Mouse (Mus musculus): ENCODE results near the gene Sarm1. TPM values are rescaled to one million over a fixed set of nuclear protein-coding genes. Genes with fewer than 3 reads are reported as not detected.
"Not testable (repeated sequence)": the region's sequence is repeated elsewhere in the genome, so short reads cannot be mapped to it uniquely, and the experiment has no call there.

Sarm1 gene
- polyA plus RNA-seq, 1 experiment from 2014 or later, result 0.89 TPM

DNA sequence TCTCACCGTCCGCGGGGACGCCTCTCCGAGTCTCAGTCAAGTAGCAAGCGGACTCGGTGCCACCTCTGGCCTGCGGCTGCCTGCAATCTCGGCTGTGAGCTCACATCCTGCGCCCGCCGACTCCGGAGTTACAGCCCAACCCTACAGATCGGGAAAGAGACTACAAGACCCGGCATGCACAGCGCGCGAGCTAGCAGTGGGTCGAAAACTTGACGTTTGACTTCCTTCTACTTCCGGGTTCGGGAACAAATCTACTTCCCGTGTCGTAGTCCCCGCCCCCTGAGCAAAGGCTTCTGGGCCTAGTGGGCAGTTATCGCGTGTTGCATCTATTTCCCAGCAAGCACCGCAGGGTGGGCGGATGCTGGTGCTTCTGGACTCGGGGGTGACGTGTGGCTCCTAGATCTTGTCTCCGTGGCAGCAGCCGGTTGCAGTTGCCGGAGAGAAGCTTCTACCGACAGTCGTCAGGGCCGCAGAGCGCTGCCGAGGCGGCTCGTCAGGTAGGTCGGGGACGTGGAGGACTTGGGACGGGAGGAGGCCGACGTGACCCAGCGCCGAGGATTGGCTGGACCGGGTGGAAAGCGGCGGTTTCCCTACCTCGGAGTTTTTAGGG lies 38.6 kb upstream of the Sarm1 start, which contains the start of the genes Tnfaip1 and Ift20:
TSS of gene Tnfaip1 (minus strand) at position 253 of the 610 bp plus-strand sequence.
TSS of gene Ift20 (plus strand) at position 282 of the 610 bp plus-strand sequence.
- Histone ChIP-seq H3K27me3 (ENCODE audit: control insufficient read depth, insufficient read depth, low read length) (no peaks in the 10 kb centered on the region), H3K4me3 (ENCODE audit: low read depth, low read length) (peak within 1 kb of the TSS; percentile 74), H3K27ac (replicated peaks) (peak within 1 kb of the TSS; percentile 93), H3K4me2 (replicated peaks; ENCODE audit: low read depth) (peak within 1 kb of the TSS; percentile 79), H3K4me1 (replicated peaks; ENCODE audit: control insufficient read depth, insufficient read depth) (no peaks in the 10 kb centered on the region), H3K36me3 (ENCODE audit: control insufficient read depth, insufficient read depth, low read length) (peaks cover 7% of the 10 kb centered on the region), H3K9me3 (ENCODE audit: control insufficient read depth, low read length) (no peaks in the 10 kb centered on the region), H3K9ac (ENCODE audit: low read length) (peak within 1 kb of the TSS; percentile 87)
- ATAC-seq (ENCODE audit: low FRiP score, low TSS enrichment), result peak; percentile 98
- TF ChIP-seq EP300 (optimal IDR thresholded peaks at IDR 0.05), result no peak
- TF ChIP-seq CTCF (IDR thresholded peaks at IDR 0.05; ENCODE audit: low read depth), result peak; percentile 5; the same call in 1 of the 2 replicates
- under 1% methylated on average over 52 of the region's 52 CpGs for WGBS
- peak; percentile 98 for DNase-seq (ENCODE audit: low spot score)

DNA sequence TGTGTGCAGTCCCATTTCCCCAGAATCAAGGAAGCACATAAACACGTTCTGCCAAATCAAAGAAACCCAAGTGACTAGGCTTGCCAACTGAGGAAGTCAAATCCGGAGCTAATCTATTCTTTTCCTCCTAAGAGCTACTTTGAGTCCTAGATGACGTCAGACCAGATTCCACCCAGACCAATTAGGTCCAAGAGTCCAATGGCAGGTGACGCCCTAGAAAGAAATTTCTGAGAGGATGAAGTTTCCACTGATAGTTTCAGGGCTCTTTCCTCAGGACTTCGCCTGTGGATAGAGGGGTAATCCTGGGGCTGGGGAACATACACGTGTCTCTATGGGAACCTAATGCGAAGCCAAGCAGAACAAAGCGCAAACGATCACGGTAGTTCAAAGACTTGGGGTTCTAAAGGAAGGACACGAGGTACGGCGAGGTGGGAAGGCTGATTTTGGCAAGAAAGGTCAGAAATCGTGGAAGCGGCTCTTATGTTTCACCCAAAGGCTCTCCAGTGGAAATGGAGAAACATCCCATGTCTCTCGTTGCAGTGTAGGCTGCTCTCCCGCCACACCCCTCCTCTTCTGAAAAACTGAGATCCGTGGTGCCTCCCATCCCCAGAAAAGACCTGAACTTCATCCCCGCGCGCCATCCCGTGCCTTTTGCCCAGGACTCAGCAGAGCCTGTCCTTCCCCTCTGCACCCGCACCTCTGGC lies 38.0 kb upstream of the Sarm1 start:
- ATAC-seq (ENCODE audit: low FRiP score, low TSS enrichment) (peak; percentile 22), DNase-seq (ENCODE audit: low spot score) (peak; percentile 64)
- peaks cover 7% of the 10 kb centered on the region for H3K36me3 ChIP-seq (ENCODE audit: control insufficient read depth, insufficient read depth, low read length)
- no peaks in the 10 kb centered on the region for H3K9me3 ChIP-seq (ENCODE audit: control insufficient read depth, low read length)
- H3K27me3 ChIP-seq (ENCODE audit: control insufficient read depth, insufficient read depth, low read length), result no peaks in the 10 kb centered on the region
- TF ChIP-seq CTCF (IDR thresholded peaks at IDR 0.05; ENCODE audit: low read depth), result no peak
- TF ChIP-seq EP300 (optimal IDR thresholded peaks at IDR 0.05), result no peak
- peak overlapping the region; percentile 93 for H3K27ac ChIP-seq (replicated peaks)
- H3K9ac ChIP-seq (ENCODE audit: low read length), result peak overlapping the region; percentile 63
- H3K4me1 ChIP-seq (replicated peaks; ENCODE audit: control insufficient read depth, insufficient read depth), result no peaks in the 10 kb centered on the region
- peak overlapping the region; percentile 47 for H3K4me2 ChIP-seq (replicated peaks; ENCODE audit: low read depth)
- under 1% methylated on average over 23 of the region's 23 CpGs for WGBS
- peak overlapping the region; percentile 74 for H3K4me3 ChIP-seq (ENCODE audit: low read depth, low read length)

DNA sequence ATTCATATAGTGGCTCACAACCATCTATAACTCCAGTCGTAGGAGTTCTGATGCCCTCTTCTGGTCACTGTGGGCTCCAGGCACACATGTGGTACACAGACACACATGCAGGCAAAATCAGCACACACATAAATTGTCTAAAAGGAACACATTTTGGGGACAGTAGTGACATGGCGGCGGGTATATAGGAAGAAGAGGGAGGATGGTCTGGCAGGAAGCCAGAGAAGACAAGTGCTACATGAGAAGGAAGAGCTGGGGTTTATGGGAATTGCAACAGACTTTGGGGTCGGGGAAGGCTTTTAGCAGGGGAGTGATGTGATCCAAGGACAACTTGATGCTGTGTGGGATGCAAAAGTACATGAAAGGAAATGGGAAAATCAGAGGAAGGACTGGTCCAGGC lies 37.0 kb upstream of the Sarm1 start:
- DNase-seq (ENCODE audit: low spot score) (no peak), ATAC-seq (ENCODE audit: low FRiP score, low TSS enrichment) (no peak)
- H3K4me2 ChIP-seq (replicated peaks; ENCODE audit: low read depth), result peak overlapping the region; percentile 47
- no peaks in the 10 kb centered on the region for H3K4me1 ChIP-seq (replicated peaks; ENCODE audit: control insufficient read depth, insufficient read depth)
- no peak overlapping the region for H3K27ac ChIP-seq (replicated peaks)
- 0 out of 2 replicates have a peak overlapping the region, but pooled peaks have one; percentile 35 for H3K9ac ChIP-seq (ENCODE audit: low read length)
- peak overlapping the region; percentile 74; the same call in 1 of the 2 replicates for H3K4me3 ChIP-seq (ENCODE audit: low read depth, low read length)
- peaks cover 7% of the 10 kb centered on the region; the same call in 1 of the 2 replicates for H3K36me3 ChIP-seq (ENCODE audit: control insufficient read depth, insufficient read depth, low read length)
- 78% methylated on average over 4 of the region's 4 CpGs for WGBS
- H3K27me3 ChIP-seq (ENCODE audit: control insufficient read depth, insufficient read depth, low read length), result no peaks in the 10 kb centered on the region
- TF ChIP-seq CTCF (IDR thresholded peaks at IDR 0.05; ENCODE audit: low read depth) (peak; percentile 37), EP300 (optimal IDR thresholded peaks at IDR 0.05) (no peak)
- no peaks in the 10 kb centered on the region for H3K9me3 ChIP-seq (ENCODE audit: control insufficient read depth, low read length)

DNA sequence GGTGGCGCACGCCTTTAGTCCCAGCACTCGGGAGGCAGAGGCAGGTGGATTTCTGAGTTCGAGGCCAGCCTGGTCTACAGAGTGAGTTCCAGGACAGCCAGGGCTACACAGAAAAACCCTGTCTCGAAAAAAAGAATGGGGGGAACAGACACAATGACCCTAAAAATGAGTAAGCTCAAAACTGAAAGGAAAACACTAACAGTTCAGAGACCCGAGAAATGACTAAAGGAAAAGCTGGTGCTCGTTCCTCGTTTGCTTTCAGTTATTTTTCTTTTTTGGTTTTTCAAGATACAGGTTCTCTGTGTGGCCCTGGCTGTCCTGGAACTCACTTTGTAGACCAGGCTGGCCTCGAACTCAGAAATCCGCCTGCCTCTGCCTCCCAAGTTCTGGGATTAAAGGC lies 34.0 kb upstream of the Sarm1 start:
- not testable (repeated sequence) for H3K9me3 ChIP-seq (ENCODE audit: control insufficient read depth, low read length); DNase-seq (ENCODE audit: low spot score); H3K27me3 ChIP-seq (ENCODE audit: control insufficient read depth, insufficient read depth, low read length); H3K27ac ChIP-seq (replicated peaks); H3K4me3 ChIP-seq (ENCODE audit: low read depth, low read length); ATAC-seq (ENCODE audit: low FRiP score, low TSS enrichment); H3K4me1 ChIP-seq (replicated peaks; ENCODE audit: control insufficient read depth, insufficient read depth); H3K9ac ChIP-seq (ENCODE audit: low read length); H3K4me2 ChIP-seq (replicated peaks; ENCODE audit: low read depth)
- peaks cover 20% of the 10 kb centered on the region for H3K36me3 ChIP-seq (ENCODE audit: control insufficient read depth, insufficient read depth, low read length)
- 92% methylated on average over 10 of the region's 10 CpGs for WGBS

DNA sequence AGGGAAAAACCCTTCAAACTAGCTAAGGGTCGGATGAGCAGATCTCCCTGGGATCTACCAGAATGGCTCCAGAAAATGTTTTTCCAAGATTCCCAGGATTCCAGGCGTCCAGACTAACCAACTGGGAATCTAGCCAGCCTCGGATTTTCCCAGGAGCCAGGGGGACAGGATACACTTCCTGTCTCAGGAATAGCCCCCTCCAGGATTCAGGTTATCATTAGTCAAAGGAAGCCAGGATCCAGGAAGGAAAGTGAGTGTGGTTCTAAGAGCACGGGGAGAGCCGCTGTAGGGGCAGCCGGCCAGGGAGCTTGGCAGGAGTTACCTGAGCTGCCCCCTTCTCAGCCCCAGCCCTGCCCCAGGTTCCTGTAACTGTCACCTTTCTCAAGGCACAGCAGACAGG lies 33.5 kb upstream of the Sarm1 start:
- no peak overlapping the region for H3K9ac ChIP-seq (ENCODE audit: low read length)
- ATAC-seq (ENCODE audit: low FRiP score, low TSS enrichment) (no peak), DNase-seq (ENCODE audit: low spot score) (no peak)
- WGBS, result 49% methylated on average over 6 of the region's 6 CpGs
- no peaks in the 10 kb centered on the region for H3K4me1 ChIP-seq (replicated peaks; ENCODE audit: control insufficient read depth, insufficient read depth)
- H3K27ac ChIP-seq (replicated peaks), result no peak overlapping the region
- TF ChIP-seq CTCF (IDR thresholded peaks at IDR 0.05; ENCODE audit: low read depth) (no peak), EP300 (optimal IDR thresholded peaks at IDR 0.05) (no peak)
- no peak overlapping the region for H3K4me2 ChIP-seq (replicated peaks; ENCODE audit: low read depth)
- no peak overlapping the region for H3K4me3 ChIP-seq (ENCODE audit: low read depth, low read length)
- H3K9me3 ChIP-seq (ENCODE audit: control insufficient read depth, low read length), result no peaks in the 10 kb centered on the region
- H3K36me3 ChIP-seq (ENCODE audit: control insufficient read depth, insufficient read depth, low read length), result peaks cover 23% of the 10 kb centered on the region
- no peaks in the 10 kb centered on the region for H3K27me3 ChIP-seq (ENCODE audit: control insufficient read depth, insufficient read depth, low read length)

DNA sequence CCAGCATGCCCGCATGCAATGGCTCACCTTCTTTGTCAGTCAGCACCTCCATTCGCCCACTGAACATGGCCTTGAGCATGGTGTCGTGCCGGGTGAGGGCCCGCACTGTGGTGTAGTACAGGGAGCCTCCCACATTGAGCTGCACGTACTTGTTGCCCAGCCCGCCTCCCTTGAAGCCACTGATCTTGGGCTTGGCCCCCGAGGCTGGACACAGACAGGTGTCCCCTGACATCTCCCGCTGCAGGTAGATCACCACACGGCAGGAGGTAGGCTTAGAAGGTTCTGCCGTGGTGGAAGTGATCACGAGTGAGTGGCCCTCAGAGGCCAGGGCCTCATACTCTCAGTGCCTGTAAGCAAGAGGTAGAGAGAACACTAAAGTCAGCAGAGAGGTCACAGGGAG lies 32.4 kb upstream of the Sarm1 start:
- 90% methylated on average over 12 of the region's 12 CpGs for WGBS
- DNase-seq (ENCODE audit: low spot score), result no peak
- no peak for TF ChIP-seq EP300 (optimal IDR thresholded peaks at IDR 0.05)
- TF ChIP-seq CTCF (IDR thresholded peaks at IDR 0.05; ENCODE audit: low read depth), result no peak
- Histone ChIP-seq H3K4me3 (ENCODE audit: low read depth, low read length) (no peak overlapping the region), H3K9ac (ENCODE audit: low read length) (no peak overlapping the region), H3K4me2 (replicated peaks; ENCODE audit: low read depth) (no peak overlapping the region), H3K27ac (replicated peaks) (no peak overlapping the region), H3K36me3 (ENCODE audit: control insufficient read depth, insufficient read depth, low read length) (peaks cover 26% of the 10 kb centered on the region), H3K27me3 (ENCODE audit: control insufficient read depth, insufficient read depth, low read length) (no peaks in the 10 kb centered on the region), H3K9me3 (ENCODE audit: control insufficient read depth, low read length) (no peaks in the 10 kb centered on the region), H3K4me1 (replicated peaks; ENCODE audit: control insufficient read depth, insufficient read depth) (no peaks in the 10 kb centered on the region)
- ATAC-seq (ENCODE audit: low FRiP score, low TSS enrichment), result no peak
